Mouse (Mus musculus): ENCODE results near the gene Nos1ap. TPM values are rescaled to one million over a fixed set of nuclear protein-coding genes. Genes with fewer than 3 reads are reported as not detected.

Gene Nos1ap
- polyA plus RNA-seq, 1 experiment from 2014 or later = 16.3 TPM

DNA sequence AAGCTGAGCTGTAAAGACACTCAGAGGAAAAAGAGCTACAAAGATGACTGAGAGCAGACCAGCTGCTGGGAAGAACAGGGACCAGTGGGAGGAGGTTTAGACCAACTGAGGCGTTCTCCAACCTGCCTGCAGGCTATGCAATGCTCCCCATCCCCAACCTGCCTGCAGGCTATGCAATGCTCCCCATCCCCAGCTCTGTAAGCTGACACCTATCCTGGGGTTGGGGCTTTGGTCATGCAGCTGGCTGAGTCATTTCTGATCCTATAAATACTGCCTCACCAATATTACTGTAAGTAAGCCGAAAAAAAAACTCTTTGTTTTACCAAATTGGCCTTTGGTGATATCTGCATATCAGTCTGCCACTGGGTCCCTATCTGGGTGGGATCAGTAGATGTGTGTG, 172.7 kb downstream of the Nos1ap start:
- 72% methylated on average over 2 of the region's 2 CpGs for WGBS

DNA sequence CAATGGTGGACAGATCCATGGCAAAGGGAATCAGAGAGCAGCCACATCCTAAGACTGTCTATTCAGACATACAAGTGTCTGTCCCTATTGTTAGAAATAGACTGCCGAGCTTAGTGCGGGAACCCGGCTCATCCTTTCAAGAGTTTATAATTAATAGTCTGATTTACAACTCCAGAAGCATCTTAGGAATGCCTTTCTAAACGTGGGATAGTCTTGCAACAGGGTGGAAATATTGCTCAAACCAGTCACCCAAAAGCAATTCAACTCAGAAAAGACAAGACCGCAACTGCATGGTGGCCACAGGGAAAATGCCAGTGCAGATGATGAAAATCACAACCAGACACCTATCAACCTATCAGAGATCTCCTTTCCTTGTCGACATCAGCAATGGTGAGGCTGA, 173.5 kb downstream of the Nos1ap start:
- Histone ChIP-seq H3K9ac (ENCODE audit: low read depth, low read length) (no peak overlapping the region), H3K4me1 (replicated peaks; ENCODE audit: insufficient read depth, low read length) (peaks cover 8% of the 10 kb centered on the region), H3K4me2 (ENCODE audit: low read length) (no peak overlapping the region), H3K4me3 (replicated peaks; ENCODE audit: low read depth, low read length) (no peak overlapping the region), H3K36me3 (ENCODE audit: insufficient read depth, low read length) (no peaks in the 10 kb centered on the region), H3K27ac (no peak overlapping the region), H3K27me3 (ENCODE audit: insufficient read depth, low read length) (no peaks in the 10 kb centered on the region), H3K9me3 (replicated peaks; ENCODE audit: low read length) (no peaks in the 10 kb centered on the region)
- DNase-seq (ENCODE audit: low spot score) = no peak
- 50% methylated on average over 6 of the region's 6 CpGs for WGBS
- no peak for TF ChIP-seq CTCF (IDR thresholded peaks at IDR 0.05; ENCODE audit: low read depth)
- ATAC-seq (replicated peaks; ENCODE audit: low FRiP score, low read depth) = no peak

More for the DNA sequence above, 172.7 kb downstream of the Nos1ap start:
- H3K4me1 ChIP-seq (replicated peaks; ENCODE audit: insufficient read depth, low read length) = peaks cover 8% of the 10 kb centered on the region
- no peaks in the 10 kb centered on the region for H3K9me3 ChIP-seq (replicated peaks; ENCODE audit: low read length)
- H3K4me2 ChIP-seq (ENCODE audit: low read length) = no peak overlapping the region
- no peak overlapping the region for H3K4me3 ChIP-seq (replicated peaks; ENCODE audit: low read depth, low read length)
- H3K36me3 ChIP-seq (ENCODE audit: insufficient read depth, low read length) = no peaks in the 10 kb centered on the region
- DNase-seq (ENCODE audit: low spot score) (no peak), ATAC-seq (replicated peaks; ENCODE audit: low FRiP score, low read depth) (no peak)
- H3K27ac ChIP-seq = no peak overlapping the region
- no peak overlapping the region for H3K9ac ChIP-seq (ENCODE audit: low read depth, low read length)
- no peak for TF ChIP-seq CTCF (IDR thresholded peaks at IDR 0.05; ENCODE audit: low read depth)
- no peaks in the 10 kb centered on the region for H3K27me3 ChIP-seq (ENCODE audit: insufficient read depth, low read length)

DNA sequence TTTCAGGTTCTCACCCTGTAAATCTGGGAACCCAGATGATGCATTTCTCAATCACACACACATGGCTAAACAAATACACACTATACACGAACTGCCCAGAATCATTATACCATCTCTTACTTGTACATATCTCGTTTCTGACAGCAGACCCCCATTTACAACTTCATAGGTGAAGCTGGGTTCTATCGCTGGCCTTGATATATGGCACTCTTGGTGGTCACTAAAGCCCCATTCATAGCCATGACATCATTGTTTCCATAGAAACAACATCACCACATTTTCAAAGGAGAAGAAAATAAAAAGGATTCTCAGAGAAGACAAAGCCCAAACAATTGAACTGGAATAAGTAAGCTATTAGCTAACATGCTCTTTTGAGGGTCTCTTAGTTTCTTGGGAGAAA, 174.3 kb downstream of the Nos1ap start:
- 72% methylated on average over 3 of the region's 3 CpGs for WGBS
- H3K4me1 ChIP-seq (replicated peaks; ENCODE audit: insufficient read depth, low read length) = peaks cover 8% of the 10 kb centered on the region
- H3K4me2 ChIP-seq (ENCODE audit: low read length) = no peak overlapping the region
- H3K27ac ChIP-seq = no peak overlapping the region
- ATAC-seq (replicated peaks; ENCODE audit: low FRiP score, low read depth) (no peak), DNase-seq (ENCODE audit: low spot score) (no peak)
- H3K36me3 ChIP-seq (ENCODE audit: insufficient read depth, low read length) = no peaks in the 10 kb centered on the region
- no peak for TF ChIP-seq CTCF (IDR thresholded peaks at IDR 0.05; ENCODE audit: low read depth)
- H3K9ac ChIP-seq (ENCODE audit: low read depth, low read length) = no peak overlapping the region
- H3K4me3 ChIP-seq (replicated peaks; ENCODE audit: low read depth, low read length) = no peak overlapping the region
- H3K9me3 ChIP-seq (replicated peaks; ENCODE audit: low read length) = no peaks in the 10 kb centered on the region
- H3K27me3 ChIP-seq (ENCODE audit: insufficient read depth, low read length) = no peaks in the 10 kb centered on the region

DNA sequence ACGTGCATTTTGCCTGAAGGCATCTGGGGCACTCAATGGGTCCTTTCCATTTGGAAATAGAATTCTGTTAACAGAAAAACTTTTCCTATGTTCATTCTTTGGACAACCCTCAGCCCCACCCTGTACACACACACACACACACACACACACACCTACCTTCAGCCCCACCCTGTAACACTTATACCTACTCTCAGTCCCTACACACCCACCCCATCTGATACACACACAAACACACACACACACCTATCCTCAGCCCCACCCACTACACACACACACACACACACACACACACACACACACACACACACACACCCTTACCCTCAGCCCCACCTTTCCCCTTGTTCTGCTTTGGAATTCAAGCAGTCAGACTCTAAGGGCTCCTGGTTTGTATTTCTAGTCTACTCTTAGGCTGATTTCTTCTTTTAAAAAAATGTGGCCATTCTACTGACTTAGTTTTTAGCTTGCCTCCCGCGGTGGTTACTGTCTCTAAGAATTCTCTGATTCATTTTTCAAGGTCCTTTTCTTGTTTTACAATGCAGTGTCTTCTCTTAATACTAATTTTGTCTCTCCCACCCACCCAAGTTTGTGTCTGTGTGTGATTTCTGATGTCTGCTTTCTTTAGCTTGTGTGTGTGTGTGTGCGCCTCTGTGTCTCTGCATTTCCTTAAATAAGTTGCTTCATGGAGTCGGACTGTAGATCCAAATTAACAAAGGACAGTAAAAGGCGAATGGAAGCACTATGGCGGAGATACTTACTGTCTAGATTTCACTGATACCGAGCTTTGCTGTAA, 179.1 kb downstream of the Nos1ap start:
- Histone ChIP-seq H3K4me3 (replicated peaks; ENCODE audit: low read depth, low read length) (no peak overlapping the region), H3K4me2 (ENCODE audit: low read length) (no peak overlapping the region), H3K36me3 (ENCODE audit: insufficient read depth, low read length) (no peaks in the 10 kb centered on the region), H3K9ac (ENCODE audit: low read depth, low read length) (no peak overlapping the region), H3K27me3 (ENCODE audit: insufficient read depth, low read length) (no peaks in the 10 kb centered on the region), H3K9me3 (replicated peaks; ENCODE audit: low read length) (no peaks in the 10 kb centered on the region), H3K4me1 (replicated peaks; ENCODE audit: insufficient read depth, low read length) (peaks cover 6% of the 10 kb centered on the region; the same call in 1 of the 2 replicates), H3K27ac (no peak overlapping the region)
- DNase-seq (ENCODE audit: low spot score) (no peak), ATAC-seq (replicated peaks; ENCODE audit: low FRiP score, low read depth) (no peak)
- WGBS = 84% methylated on average over 8 of the region's 8 CpGs
- no peak for TF ChIP-seq CTCF (IDR thresholded peaks at IDR 0.05; ENCODE audit: low read depth)

DNA sequence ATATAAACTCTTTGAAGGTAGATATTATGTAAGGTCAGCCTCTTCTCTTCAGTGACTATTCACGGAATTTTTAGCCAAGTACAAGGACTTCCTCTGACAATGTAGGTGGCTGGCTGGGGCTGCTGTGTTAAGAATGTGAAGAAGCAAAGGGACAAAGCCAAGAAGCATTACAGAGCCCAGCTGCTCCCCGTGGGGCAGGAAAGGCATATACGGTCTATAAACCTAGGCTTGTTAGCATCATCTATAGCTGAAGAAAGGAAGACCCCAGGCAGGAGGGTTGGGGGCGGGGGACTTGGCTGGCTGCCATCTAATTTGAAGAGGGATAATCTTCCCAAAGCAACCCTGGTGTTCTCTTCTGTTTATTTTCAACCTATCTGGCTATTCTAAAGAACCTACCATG, 180.6 kb downstream of the Nos1ap start:
- ATAC-seq (replicated peaks; ENCODE audit: low FRiP score, low read depth) = no peak
- WGBS = 33% methylated on average over 4 of the region's 4 CpGs
- no peaks in the 10 kb centered on the region for H3K36me3 ChIP-seq (ENCODE audit: insufficient read depth, low read length)
- H3K9me3 ChIP-seq (replicated peaks; ENCODE audit: low read length) = no peaks in the 10 kb centered on the region
- H3K27me3 ChIP-seq (ENCODE audit: insufficient read depth, low read length) = no peaks in the 10 kb centered on the region
- H3K27ac ChIP-seq = no peak overlapping the region
- peak; percentile 19 for DNase-seq (ENCODE audit: low spot score)
- TF ChIP-seq CTCF (IDR thresholded peaks at IDR 0.05; ENCODE audit: low read depth) = no peak
- no peak overlapping the region for H3K4me3 ChIP-seq (replicated peaks; ENCODE audit: low read depth, low read length)
- peaks cover 6% of the 10 kb centered on the region; the same call in 1 of the 2 replicates for H3K4me1 ChIP-seq (replicated peaks; ENCODE audit: insufficient read depth, low read length)
- H3K9ac ChIP-seq (ENCODE audit: low read depth, low read length) = no peak overlapping the region
- H3K4me2 ChIP-seq (ENCODE audit: low read length) = no peak overlapping the region

DNA sequence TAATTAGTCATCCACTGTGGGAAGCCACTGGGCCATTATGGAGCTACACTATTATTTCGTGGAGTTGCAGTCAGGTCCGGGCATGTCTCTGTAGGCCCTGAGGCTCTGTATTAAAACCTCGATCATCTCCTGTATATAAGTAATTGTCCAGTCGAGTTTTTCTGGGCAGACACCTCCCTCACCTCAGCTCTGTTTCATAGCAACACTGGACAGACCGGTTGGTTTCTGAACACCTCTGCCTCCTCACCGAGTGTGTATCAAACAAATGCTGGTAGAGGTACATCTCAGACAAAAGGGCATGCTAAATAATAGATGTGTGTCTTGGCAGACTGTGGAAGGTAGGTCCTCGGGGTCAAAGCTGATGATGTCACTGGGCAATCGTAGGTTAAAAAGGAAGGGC, 182.7 kb downstream of the Nos1ap start:
- Histone ChIP-seq H3K9me3 (replicated peaks; ENCODE audit: low read length) (no peaks in the 10 kb centered on the region), H3K36me3 (ENCODE audit: insufficient read depth, low read length) (no peaks in the 10 kb centered on the region), H3K27ac (no peak overlapping the region), H3K27me3 (ENCODE audit: insufficient read depth, low read length) (no peaks in the 10 kb centered on the region), H3K4me1 (replicated peaks; ENCODE audit: insufficient read depth, low read length) (peaks cover 6% of the 10 kb centered on the region; the same call in 1 of the 2 replicates), H3K4me2 (ENCODE audit: low read length) (no peak overlapping the region), H3K9ac (ENCODE audit: low read depth, low read length) (no peak overlapping the region), H3K4me3 (replicated peaks; ENCODE audit: low read depth, low read length) (no peak overlapping the region)
- 87% methylated on average over 8 of the region's 8 CpGs for WGBS
- no peak for DNase-seq (ENCODE audit: low spot score)
- ATAC-seq (replicated peaks; ENCODE audit: low FRiP score, low read depth) = no peak
- TF ChIP-seq CTCF (IDR thresholded peaks at IDR 0.05; ENCODE audit: low read depth) = no peak
